Mouse (Mus musculus) lung, embryonic 14.5 days (tissue): ENCODE measurements around the gene Rnf225. TPM values are rescaled to one million over a fixed set of nuclear protein-coding genes. Genes with fewer than 3 reads are reported as not detected.
A peak's percentile ranks its signal among the peaks of the same experiment; 100 is the strongest.
"Not testable (repeated sequence)": the region's sequence is repeated elsewhere in the genome, so short reads cannot be mapped to it uniquely, and the experiment has no call there.

Source experiments
- ATAC-seq: fragments of 200-750 bp; cut with Nextera tagmentation; 2 replicates; pipeline ENCODE4 v1.8.0; 2017; ENCODE audit warnings: mild to moderate bottlenecking, moderate TSS enrichment, moderate library complexity; ENCODE audit not compliant: insufficient read depth
- DNase-seq: peaks from one replicate; pipeline ENCODE4 v3.0.0-alpha.2; 2015
- H3K27ac ChIP-seq: fragments of 300-500 bp; sonication (generic); 2 replicates; pipeline ENCODE4 v1.5.1; 2014; ENCODE audit warnings: low read depth, mild to moderate bottlenecking, moderate library complexity
- H3K27me3 ChIP-seq: fragments of 300-500 bp; sonication (generic); 2 replicates; pipeline ENCODE4 v1.6.1; 2014; ENCODE audit warnings: low read length, control low read depth; ENCODE audit not compliant: insufficient read depth
- H3K36me3 ChIP-seq: fragments of 300-500 bp; sonication (generic); 2 replicates; pipeline ENCODE4 v1.6.1; 2014; ENCODE audit warnings: control low read depth; ENCODE audit not compliant: insufficient read depth
- H3K4me1 ChIP-seq: fragments of 300-500 bp; sonication (generic); 2 replicates; pipeline ENCODE4 v1.6.1; 2014; ENCODE audit warnings: antibody characterized with exemption, control low read depth; ENCODE audit not compliant: insufficient read depth
- H3K4me2 ChIP-seq: fragments of 300-500 bp; sonication (generic); 2 replicates; pipeline ENCODE4 v1.6.1; 2014; ENCODE audit warnings: mild to moderate bottlenecking
- H3K4me3 ChIP-seq: fragments of 300-500 bp; sonication (generic); 2 replicates; pipeline ENCODE4 v1.5.1; 2014; ENCODE audit warnings: low read depth, low read length
- H3K9ac ChIP-seq: fragments of 300-500 bp; sonication (generic); 2 replicates; pipeline ENCODE4 v1.6.1; 2014
- H3K9me3 ChIP-seq: fragments of 300-500 bp; sonication (generic); 2 replicates; pipeline ENCODE4 v1.6.1; 2016; ENCODE audit warnings: low read depth, low read length, control low read depth
- CTCF ChIP-seq: IDR thresholded peaks from 2 replicates; pipeline ENCODE4 v1.5.1; 2016; ENCODE audit warnings: antibody characterized with exemption, low read depth
- WGBS: fragments of 180-500 bp; shearing (Covaris S2); extraction: QIAGEN DNeasy Blood & Tissue Kit; methylation state at CpG from one replicate; pipeline ENCODE4 v1.1.7; 2014; 5-methylcytosine and 5-hydroxymethylcytosine counted together
- polyA plus RNA-seq: library from polyadenylated mRNA; unstranded; fragments of >200 nt; fragmentation: Nextera tagmentation; extraction: Ambion mirVana; gene quantifications from 2 replicates; pipeline ENCODE4 v1.2.1, GENCODE M21; 2014

Rnf225 gene
- polyA plus RNA-seq, 1 experiment from 2014 or later, result 0.97 TPM

DNA sequence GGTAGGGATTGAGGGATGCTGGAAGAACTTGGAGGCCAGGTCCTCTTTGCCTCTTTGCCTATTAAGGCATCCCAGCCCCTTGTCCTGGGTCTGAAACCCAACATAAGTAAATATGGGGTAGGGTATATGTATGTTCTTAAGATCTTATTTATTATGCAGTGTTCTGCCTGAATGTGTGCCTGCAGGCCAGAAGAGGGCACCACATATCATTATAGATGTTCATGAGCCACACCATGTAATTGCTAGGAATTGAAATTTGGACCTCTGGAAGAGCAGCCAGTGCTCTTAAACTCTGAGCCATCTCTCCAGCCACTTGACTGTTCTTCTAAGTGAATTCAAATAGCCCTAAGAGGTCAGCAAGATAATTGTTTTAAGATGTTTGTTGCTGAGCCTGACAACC, 13.7 kb upstream of the Rnf225 start:
- no peak overlapping the region for H3K4me3 ChIP-seq
- DNase-seq, result peak; percentile 61
- no peak overlapping the region for H3K4me2 ChIP-seq
- H3K27ac ChIP-seq, result no peak overlapping the region
- TF ChIP-seq CTCF, result peak; percentile 54
- H3K36me3 ChIP-seq, result peaks cover 8% of the 10 kb centered on the region; the same call in 1 of the 2 replicates
- no peaks in the 10 kb centered on the region for H3K9me3 ChIP-seq
- H3K9ac ChIP-seq, result no peak overlapping the region
- H3K4me1 ChIP-seq, result no peaks in the 10 kb centered on the region
- no peak for ATAC-seq
- no peaks in the 10 kb centered on the region for H3K27me3 ChIP-seq

DNA sequence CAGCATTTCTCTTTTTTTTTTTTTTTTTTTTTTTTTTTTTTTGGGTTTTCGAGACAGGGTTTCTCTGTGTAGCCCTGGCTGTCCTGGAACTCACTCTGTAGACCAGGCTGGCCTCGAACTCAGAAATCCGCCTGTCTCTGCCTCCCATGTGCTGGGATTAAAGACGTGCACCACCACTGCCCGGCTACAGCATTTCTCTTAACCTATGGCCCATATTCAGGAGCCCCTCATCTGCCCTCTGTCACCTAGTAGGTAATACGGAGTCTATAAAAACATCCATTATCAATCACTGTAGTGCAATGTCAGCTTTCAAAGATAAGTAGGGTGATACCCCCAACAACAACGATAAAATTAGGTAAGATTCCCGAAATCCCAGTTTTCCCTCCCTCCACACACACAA, 6.7 kb upstream of the Rnf225 start:
- DNase-seq, result not testable (repeated sequence)

DNA sequence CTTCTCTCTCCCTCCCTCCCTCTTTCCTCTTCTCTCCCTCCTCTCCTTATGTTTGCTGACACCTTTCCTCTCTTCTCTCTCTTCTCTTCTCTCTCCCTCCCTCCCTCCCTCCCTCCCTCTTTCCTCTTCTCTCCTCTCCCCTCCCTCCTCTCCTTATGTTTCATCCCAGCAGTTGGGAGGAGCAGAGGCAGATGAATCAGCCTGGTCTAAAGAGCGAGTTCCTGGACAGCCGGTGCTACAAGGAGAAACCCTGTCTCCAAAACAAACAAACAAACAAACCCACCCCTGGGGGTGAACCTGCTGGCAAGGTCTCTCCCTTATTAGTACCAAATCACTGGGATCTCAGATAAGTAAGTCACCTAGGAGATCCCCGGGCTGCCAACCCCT, 5.9 kb upstream of the Rnf225 start:
- H3K9me3 ChIP-seq, result no peaks in the 10 kb centered on the region
- H3K36me3 ChIP-seq, result peaks cover 35% of the 10 kb centered on the region
- H3K9ac ChIP-seq, result peak overlapping the region; percentile 62
- H3K27ac ChIP-seq, result peak overlapping the region; percentile 94
- DNase-seq (no peak), ATAC-seq (no peak; the same call in 1 of the 2 replicates)
- H3K4me3 ChIP-seq, result peak overlapping the region; percentile 91
- 2% methylated on average over 3 of the region's 3 CpGs for WGBS
- peaks cover 9% of the 10 kb centered on the region for H3K4me1 ChIP-seq
- no peaks in the 10 kb centered on the region for H3K27me3 ChIP-seq
- peak overlapping the region; percentile 62 for H3K4me2 ChIP-seq
- no peak for TF ChIP-seq CTCF

More for the DNA sequence above, 6.7 kb upstream of the Rnf225 start:
- peaks cover 27% of the 10 kb centered on the region for H3K36me3 ChIP-seq
- 76% methylated on average over 7 of the region's 8 CpGs for WGBS
- not testable (repeated sequence) for H3K4me3 ChIP-seq, H3K4me2 ChIP-seq, H3K27me3 ChIP-seq, H3K27ac ChIP-seq, H3K9me3 ChIP-seq, H3K4me1 ChIP-seq, ATAC-seq, H3K9ac ChIP-seq

DNA sequence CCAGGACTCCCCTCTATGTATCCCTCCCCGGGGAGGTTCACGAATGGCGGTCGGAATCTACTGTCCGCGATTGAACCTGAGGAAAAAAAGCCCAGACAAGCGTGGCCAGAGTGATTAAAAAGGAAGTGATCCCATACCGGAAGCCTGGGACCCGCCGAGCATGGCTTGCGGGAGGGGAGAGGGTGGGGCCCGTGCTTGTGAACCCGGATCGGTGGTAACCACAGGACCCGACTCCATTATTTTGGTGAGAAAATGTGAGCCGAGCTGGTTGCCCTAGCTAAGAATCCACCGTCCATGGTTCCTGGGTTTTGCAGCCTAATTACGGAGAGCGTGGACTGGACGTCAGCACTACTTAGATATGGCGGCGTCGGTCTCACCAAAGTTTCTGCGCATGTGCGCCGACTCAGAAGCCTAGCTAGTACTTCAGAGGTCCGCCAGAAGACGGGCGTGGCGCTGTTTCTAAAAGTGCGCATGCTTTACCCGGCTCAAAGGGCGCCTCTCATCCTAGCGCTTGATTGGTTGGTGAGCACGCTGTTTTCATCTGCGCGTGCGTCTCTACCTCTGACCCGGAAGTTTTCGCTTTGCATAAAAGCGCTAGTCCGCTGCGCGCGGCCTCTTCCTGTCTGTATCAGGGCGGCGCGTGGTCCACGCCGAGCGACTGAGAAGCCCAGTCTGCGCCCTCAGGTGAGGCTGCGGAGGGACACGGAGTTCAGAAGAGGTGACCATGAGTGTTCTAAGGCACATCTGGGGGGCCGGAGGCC, 5.3 kb upstream of the Rnf225 start, which contains the start of gene Rps5:
Gene Rps5 (plus strand): TSS at position 586 of the 761 bp plus-strand sequence.
- Histone ChIP-seq H3K36me3 (peaks cover 41% of the 10 kb centered on the region), H3K4me1 (peaks cover 9% of the 10 kb centered on the region), H3K9ac (peak within 1 kb of the TSS; percentile 75), H3K27me3 (no peaks in the 10 kb centered on the region), H3K9me3 (no peaks in the 10 kb centered on the region), H3K27ac (peak within 1 kb of the TSS; percentile 94), H3K4me2 (peak within 1 kb of the TSS; percentile 97), H3K4me3 (peak within 1 kb of the TSS; percentile 91)
- peak; percentile 98 for ATAC-seq
- TF ChIP-seq CTCF, result peak; percentile 85
- under 1% methylated on average over 55 of the region's 55 CpGs for WGBS
- peak; percentile 100 for DNase-seq

DNA sequence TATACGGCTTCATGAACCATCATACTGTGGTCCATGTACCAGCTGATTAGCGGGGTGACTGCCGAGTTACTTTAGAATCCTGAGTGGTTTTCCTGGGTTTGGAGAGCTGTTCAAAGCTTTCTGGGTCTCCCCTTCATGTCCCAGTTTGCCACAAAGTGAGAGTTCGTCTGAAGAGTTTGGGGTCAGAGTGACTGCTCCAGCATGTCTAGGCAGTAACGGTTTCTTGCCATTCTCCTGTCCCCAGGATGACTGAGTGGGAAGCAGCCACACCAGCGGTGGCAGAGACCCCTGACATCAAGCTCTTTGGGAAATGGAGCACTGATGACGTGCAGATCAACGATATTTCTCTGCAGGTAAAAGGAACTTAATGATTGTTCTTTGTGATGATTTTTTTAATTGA, 4.5 kb upstream of the Rnf225 start:
- 2% methylated on average over 8 of the region's 8 CpGs for WGBS
- no peak for TF ChIP-seq CTCF
- Histone ChIP-seq H3K27ac (no peak overlapping the region), H3K4me2 (peak overlapping the region; percentile 97), H3K27me3 (no peaks in the 10 kb centered on the region), H3K4me3 (peak overlapping the region; percentile 91), H3K9me3 (no peaks in the 10 kb centered on the region), H3K9ac (peak overlapping the region; percentile 75), H3K4me1 (peaks cover 9% of the 10 kb centered on the region), H3K36me3 (peaks cover 41% of the 10 kb centered on the region)
- DNase-seq (no peak), ATAC-seq (no peak)

DNA sequence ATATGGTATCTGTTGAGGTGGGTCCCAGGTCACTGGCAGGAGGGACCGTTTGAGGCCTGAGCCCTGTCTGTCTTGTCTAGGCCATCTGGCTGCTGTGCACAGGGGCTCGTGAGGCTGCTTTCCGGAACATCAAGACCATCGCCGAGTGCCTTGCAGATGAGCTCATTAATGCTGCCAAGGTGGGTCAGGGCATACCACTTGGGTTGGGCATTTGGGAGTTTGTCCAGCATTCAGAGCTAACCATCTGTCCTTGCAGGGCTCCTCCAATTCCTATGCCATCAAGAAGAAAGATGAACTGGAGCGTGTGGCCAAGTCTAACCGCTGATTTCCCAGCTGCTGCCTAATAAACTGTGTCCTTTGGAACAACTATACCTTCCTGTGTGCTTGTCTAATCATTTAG, 900 bp upstream of the Rnf225 start:
- 76% methylated on average over 7 of the region's 7 CpGs for WGBS
- Histone ChIP-seq H3K27ac (no peak overlapping the region), H3K4me3 (no peak overlapping the region), H3K4me1 (peaks cover 9% of the 10 kb centered on the region), H3K36me3 (peaks cover 46% of the 10 kb centered on the region), H3K27me3 (0 out of 2 replicates have a peak, but pooled peaks cover 4% of the 10 kb centered on the region), H3K9me3 (no peaks in the 10 kb centered on the region), H3K9ac (no peak overlapping the region), H3K4me2 (no peak overlapping the region)
- ATAC-seq (no peak), DNase-seq (no peak)
- no peak for TF ChIP-seq CTCF

DNA sequence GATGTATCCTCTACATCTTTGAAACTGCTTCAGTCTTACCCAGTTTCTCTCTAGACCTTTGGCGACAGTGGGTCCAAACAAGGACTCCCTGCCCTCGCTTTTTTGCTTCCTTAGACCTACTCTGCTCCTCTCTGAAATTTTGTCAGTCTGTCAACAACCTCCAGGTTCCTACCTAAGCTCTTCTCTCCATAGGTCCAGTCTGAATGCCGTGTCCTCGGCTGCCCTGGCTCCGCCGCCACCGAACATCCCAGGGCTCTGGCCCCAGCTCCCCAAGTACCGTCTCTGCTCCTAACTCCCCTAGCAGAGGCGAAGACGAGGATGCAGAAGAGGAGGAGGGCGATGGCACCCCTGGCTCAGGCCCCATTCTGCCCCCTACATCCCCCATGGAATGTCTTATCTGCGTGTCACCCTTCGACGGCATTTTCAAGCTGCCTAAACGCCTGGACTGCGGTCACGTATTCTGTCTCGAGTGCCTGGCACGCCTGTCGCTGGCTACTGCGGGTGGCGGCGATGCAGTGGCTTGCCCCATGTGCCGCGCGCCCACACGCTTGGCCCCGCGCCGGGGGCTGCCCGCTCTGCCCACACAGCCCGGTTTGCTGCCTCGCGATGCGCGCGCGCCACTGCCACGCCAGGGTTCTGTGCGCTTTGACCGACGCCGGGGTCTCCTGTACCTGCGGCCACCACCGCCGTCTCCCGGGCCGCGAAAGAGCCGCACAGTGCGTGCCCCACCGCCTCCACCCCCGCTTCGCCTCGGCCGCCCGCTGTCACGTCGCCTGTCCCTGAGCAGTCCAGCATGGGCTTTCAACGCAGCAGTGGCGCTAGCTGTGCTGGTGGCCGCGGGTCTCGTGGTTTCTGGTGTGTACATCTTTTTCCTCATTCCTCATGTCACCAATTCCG, 725 bp downstream of the Rnf225 start:
- peak overlapping the region; percentile 66 for H3K4me2 ChIP-seq
- H3K4me1 ChIP-seq, result peaks cover 7% of the 10 kb centered on the region
- ATAC-seq, result peak; percentile 64
- 4% methylated on average over 65 of the region's 65 CpGs for WGBS
- no peak for TF ChIP-seq CTCF
- H3K9ac ChIP-seq, result peak overlapping the region; percentile 52
- peaks cover 45% of the 10 kb centered on the region for H3K36me3 ChIP-seq
- H3K9me3 ChIP-seq, result no peaks in the 10 kb centered on the region
- peak; percentile 53 for DNase-seq
- H3K4me3 ChIP-seq, result peak overlapping the region; percentile 36
- no peak overlapping the region for H3K27ac ChIP-seq
- 0 out of 2 replicates have a peak, but pooled peaks cover 4% of the 10 kb centered on the region for H3K27me3 ChIP-seq
